Mouse (Mus musculus) forebrain, embryonic 14.5 days (tissue): ENCODE measurements around the gene Gm10721. TPM values are rescaled to one million over a fixed set of nuclear protein-coding genes. Genes with fewer than 3 reads are reported as not detected.
"Not testable (repeated sequence)": the region's sequence is repeated elsewhere in the genome, so short reads cannot be mapped to it uniquely, and the experiment has no call there.

Experiments used
- ATAC-seq: fragments of 200-750 bp; cut with Nextera tagmentation; 2 replicates; pipeline ENCODE4 v1.8.0; 2017; ENCODE audit warnings: mild to moderate bottlenecking, moderate library complexity
- DNase-seq: peaks from one replicate; pipeline ENCODE4 v3.0.0-alpha.2; 2015; ENCODE audit warnings: low spot score
- H3K27ac ChIP-seq: fragments of 300-500 bp; sonication (generic); 2 replicates; pipeline ENCODE4 v1.5.1; 2014; ENCODE audit warnings: low read depth, mild to moderate bottlenecking, control low read depth, low read length, moderate library complexity
- H3K27me3 ChIP-seq: fragments of 300-500 bp; sonication (generic); replicated peaks from 2 replicates; pipeline ENCODE4 v1.6.1; 2014; ENCODE audit warnings: low read length, control low read depth, mixed read lengths; ENCODE audit not compliant: control insufficient read depth, insufficient read depth
- H3K36me3 ChIP-seq: fragments of 300-500 bp; sonication (generic); 2 replicates; pipeline ENCODE4 v1.6.1; 2014; ENCODE audit warnings: low read length, control low read depth; ENCODE audit not compliant: control insufficient read depth, insufficient read depth
- H3K4me1 ChIP-seq: fragments of 300-500 bp; sonication (generic); 2 replicates; pipeline ENCODE4 v1.6.1; 2014; ENCODE audit warnings: antibody characterized with exemption, low read length, control low read depth; ENCODE audit not compliant: control insufficient read depth, insufficient read depth
- H3K4me2 ChIP-seq: fragments of 300-500 bp; sonication (generic); 2 replicates; pipeline ENCODE4 v1.6.1; 2014; ENCODE audit warnings: mild to moderate bottlenecking, control low read depth, low read length
- H3K4me3 ChIP-seq: fragments of 300-500 bp; sonication (generic); 2 replicates; pipeline ENCODE4 v1.5.1; 2014; ENCODE audit warnings: low read depth, low read length, control low read depth
- H3K9ac ChIP-seq: fragments of 300-500 bp; sonication (generic); 2 replicates; pipeline ENCODE4 v1.6.1; 2014; ENCODE audit warnings: mild to moderate bottlenecking, low read length, control low read depth, moderate library complexity
- H3K9me3 ChIP-seq: fragments of 300-500 bp; sonication (generic); replicated peaks from 2 replicates; pipeline ENCODE4 v1.6.1; 2016; ENCODE audit warnings: low read length, control low read depth, mixed read lengths; ENCODE audit not compliant: control insufficient read depth
- WGBS: fragments of 180-500 bp; shearing (Covaris S2); extraction: QIAGEN DNeasy Blood & Tissue Kit; methylation state at CpG from one replicate; pipeline ENCODE4 v1.1.7; 2014; 5-methylcytosine and 5-hydroxymethylcytosine counted together
- microRNA-seq: library from miRNA; unstranded; fragments of <30 nt; microRNA quantifications from one replicate; pipeline ENCODE4, GENCODE M21; 2016
- polyA plus RNA-seq: library from polyadenylated mRNA; unstranded; fragments of >200 nt; fragmentation: Nextera tagmentation; extraction: Ambion mirVana; gene quantifications from 2 replicates; pipeline ENCODE4 v1.2.1, GENCODE M21; 2014

The Gm10721 gene
- polyA plus RNA-seq, 1 experiment from 2014 or later: not detected

- not testable (repeated sequence) for H3K9me3 ChIP-seq, H3K27ac ChIP-seq, H3K36me3 ChIP-seq, H3K9ac ChIP-seq, H3K27me3 ChIP-seq, ATAC-seq, H3K4me3 ChIP-seq, H3K4me2 ChIP-seq, H3K4me1 ChIP-seq
- DNase-seq: peak; percentile 80
- WGBS: 71% methylated on average over 2 of the region's 10 CpGs
Measured at GRCm38 (mm10) chr9:3030677-3031318, 17.9 kb downstream of the Gm10721 start.

GRCm38 (mm10) chr9:3034299-3034698, 21.4 kb downstream of the Gm10721 start, which contains the start of gene Gm17535:
Gene Gm17535 (plus strand): TSS chr9:3034599.
- H3K27me3 ChIP-seq, H3K4me3 ChIP-seq, ATAC-seq, H3K36me3 ChIP-seq, DNase-seq, H3K4me2 ChIP-seq, H3K27ac ChIP-seq, H3K4me1 ChIP-seq, H3K9me3 ChIP-seq, H3K9ac ChIP-seq: not testable (repeated sequence)
- WGBS: no CpG with 5 or more reads among the region's 8 CpGs

- DNase-seq, H3K9me3 ChIP-seq, H3K36me3 ChIP-seq, H3K4me1 ChIP-seq, H3K27ac ChIP-seq, H3K4me2 ChIP-seq, ATAC-seq, H3K27me3 ChIP-seq, H3K9ac ChIP-seq, H3K4me3 ChIP-seq: not testable (repeated sequence)
- 70% methylated on average over 6 of the region's 8 CpGs for WGBS
Measured at GRCm38 (mm10) chr9:3036577-3036976, 23.6 kb downstream of the Gm10721 start, which contains the start of gene Gm10715. Gene Gm10715 (plus strand): TSS chr9:3036877.

- 73% methylated on average over 4 of the region's 4 CpGs for WGBS
Measured at GRCm38 (mm10) chr9:3038161-3038560, 25.2 kb downstream of the Gm10721 start.

More at GRCm38 (mm10) chr9:3038161-3038560, 25.2 kb downstream of the Gm10721 start:
- H3K27ac ChIP-seq, H3K4me1 ChIP-seq, DNase-seq, H3K9ac ChIP-seq, H3K27me3 ChIP-seq, H3K36me3 ChIP-seq, H3K4me3 ChIP-seq, ATAC-seq, H3K4me2 ChIP-seq, H3K9me3 ChIP-seq: not testable (repeated sequence)

Small RNA genes lying within 50 kb of the gene (microRNA-seq; reads per million reads assigned to microRNA genes)
- gene Mir101c: not detected

Other genes with a start within 250 kb of the Gm10721 start
- gene Gm10722, start 12.2 kb upstream of the Gm10721 start, polyA plus RNA-seq: not detected in 2 replicates
- gene Gm11168, start 9.8 kb upstream of the Gm10721 start, polyA plus RNA-seq: not detected in 2 replicates
- gene Gm10720, start 2.5 kb downstream of the Gm10721 start, polyA plus RNA-seq: not detected in 2 replicates
- gene Gm10719, start 4.3 kb downstream of the Gm10721 start, polyA plus RNA-seq: not detected in 2 replicates
- gene Gm10718, start 10.4 kb downstream of the Gm10721 start, polyA plus RNA-seq: not detected in 2 replicates
- gene Gm10717, start 12.3 kb downstream of the Gm10721 start, polyA plus RNA-seq: not detected in 2 replicates
- gene Gm17535, start 21.5 kb downstream of the Gm10721 start, polyA plus RNA-seq: not detected in 2 replicates
- gene Gm10715, start 23.7 kb downstream of the Gm10721 start, polyA plus RNA-seq: not detected in 2 replicates